Mouse (Mus musculus) hindbrain, embryonic 16.5 days (tissue): ENCODE data around the gene Acsl1. TPM values are rescaled to one million over a fixed set of nuclear protein-coding genes. Genes with fewer than 3 reads are reported as not detected.

Source experiments
- ATAC-seq: fragments of 200-750 bp; cut with Nextera tagmentation; 2 replicates; pipeline ENCODE4 v1.8.0; 2017; ENCODE audit warnings: moderate TSS enrichment, moderate library complexity
- H3K27ac ChIP-seq: fragments of 300-500 bp; sonication (generic); 2 replicates; pipeline ENCODE4 v1.5.1; 2014; ENCODE audit warnings: low read depth, mild to moderate bottlenecking, control low read depth, low read length, moderate library complexity
- H3K27me3 ChIP-seq: fragments of 300-500 bp; sonication (generic); replicated peaks from 2 replicates; pipeline ENCODE4 v1.6.1; 2014; ENCODE audit warnings: low read length; ENCODE audit not compliant: control insufficient read depth, insufficient read depth
- H3K36me3 ChIP-seq: fragments of 300-500 bp; sonication (generic); 2 replicates; pipeline ENCODE4 v1.6.1; 2014; ENCODE audit warnings: mild to moderate bottlenecking, low read length, moderate library complexity, mixed read lengths; ENCODE audit not compliant: control insufficient read depth, insufficient read depth
- H3K4me1 ChIP-seq: fragments of 300-500 bp; sonication (generic); 2 replicates; pipeline ENCODE4 v1.6.1; 2014; ENCODE audit warnings: low read depth, low read length; ENCODE audit not compliant: control insufficient read depth, insufficient read depth
- H3K4me2 ChIP-seq: fragments of 300-500 bp; sonication (generic); 2 replicates; pipeline ENCODE4 v1.6.1; 2014; ENCODE audit warnings: mild to moderate bottlenecking, low read length, control low read depth, moderate library complexity
- H3K4me3 ChIP-seq: fragments of 300-500 bp; sonication (generic); 2 replicates; pipeline ENCODE4 v1.5.1; 2014; ENCODE audit warnings: mild to moderate bottlenecking, low read length, control low read depth, moderate library complexity
- H3K9ac ChIP-seq: fragments of 300-500 bp; sonication (generic); 2 replicates; pipeline ENCODE4 v1.6.1; 2014; ENCODE audit warnings: low read depth, mild to moderate bottlenecking, control low read depth, low read length, moderate library complexity
- H3K9me3 ChIP-seq: fragments of 300-500 bp; sonication (generic); 2 replicates; pipeline ENCODE4 v1.6.1; 2014; ENCODE audit warnings: mild to moderate bottlenecking, low read length, moderate library complexity; ENCODE audit not compliant: control insufficient read depth
- WGBS: fragments of 180-500 bp; shearing (Covaris S2); extraction: QIAGEN DNeasy Blood & Tissue Kit; methylation state at CpG from one replicate; pipeline ENCODE4 v1.1.7; 2014; 5-methylcytosine and 5-hydroxymethylcytosine counted together
- polyA plus RNA-seq: library from polyadenylated mRNA; unstranded; fragments of >200 nt; fragmentation: Nextera tagmentation; extraction: Ambion mirVana; gene quantifications from 2 replicates; pipeline ENCODE4 v1.2.1, GENCODE M21; 2015

The Acsl1 gene
- polyA plus RNA-seq, 1 experiment from 2014 or later: 19.5 TPM

GRCm38 (mm10) chr8:46543662-46544061 lies 72.8 kb downstream of the Acsl1 start:
- Histone ChIP-seq H3K27me3 (no peaks in the 10 kb centered on the region), H3K36me3 (no peaks in the 10 kb centered on the region), H3K4me1 (no peaks in the 10 kb centered on the region), H3K27ac (no peak overlapping the region), H3K9me3 (no peaks in the 10 kb centered on the region), H3K4me2 (no peak overlapping the region), H3K4me3 (no peak overlapping the region), H3K9ac (no peak overlapping the region)
- 75% methylated on average over 6 of the region's 6 CpGs for WGBS
- no peak for ATAC-seq

- H3K9ac ChIP-seq: no peak overlapping the region
- no peaks in the 10 kb centered on the region for H3K4me1 ChIP-seq
- no peak overlapping the region for H3K27ac ChIP-seq
- no peak overlapping the region for H3K4me3 ChIP-seq
- no peaks in the 10 kb centered on the region for H3K27me3 ChIP-seq
- H3K9me3 ChIP-seq: no peaks in the 10 kb centered on the region
- ATAC-seq: no peak
- H3K4me2 ChIP-seq: no peak overlapping the region
- WGBS: 83% methylated on average over 5 of the region's 5 CpGs
- H3K36me3 ChIP-seq: no peaks in the 10 kb centered on the region
These were observed 75.0 kb downstream of the Acsl1 start for GRCm38 (mm10) chr8:46545854-46546253.

DNA sequence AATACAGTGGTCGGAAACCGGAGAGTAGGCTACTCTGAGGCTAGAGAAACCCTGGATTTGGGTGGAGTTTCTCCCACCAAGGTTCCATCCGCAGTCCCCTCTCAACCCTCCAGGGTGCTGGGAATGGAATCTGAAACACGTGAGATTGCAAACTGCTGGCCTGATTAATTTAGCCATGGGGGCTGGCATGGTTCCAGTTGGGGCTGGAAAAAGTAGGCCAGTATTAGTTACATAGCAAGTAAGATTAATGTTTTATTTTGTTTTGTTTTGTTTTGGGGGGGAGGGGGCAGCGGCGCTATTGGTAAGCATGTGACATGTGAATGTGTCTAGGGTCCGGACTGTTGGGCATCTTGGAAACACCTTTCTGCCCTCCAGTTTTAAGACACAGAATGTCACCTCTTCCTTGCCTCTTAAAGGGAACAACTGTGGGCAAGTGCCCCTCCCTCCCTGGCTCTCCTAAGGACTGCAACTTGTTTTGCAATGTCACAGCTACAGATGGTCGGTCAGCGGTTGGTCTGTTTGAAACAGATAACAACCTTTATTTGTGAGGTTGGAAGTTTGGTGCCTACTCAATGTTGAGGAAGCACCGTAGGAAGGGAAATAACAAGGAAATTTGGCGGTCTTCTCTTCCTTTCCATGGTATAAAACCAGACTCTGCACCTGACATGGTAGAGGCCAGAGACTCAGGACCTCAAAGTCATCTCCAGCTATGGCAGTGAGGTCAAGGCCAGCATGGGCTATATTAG lies 75.8 kb downstream of the Acsl1 start:
- Histone ChIP-seq H3K4me3 (no peak overlapping the region), H3K9ac (no peak overlapping the region), H3K4me2 (no peak overlapping the region), H3K9me3 (no peaks in the 10 kb centered on the region), H3K27me3 (no peaks in the 10 kb centered on the region), H3K4me1 (peaks cover 3% of the 10 kb centered on the region; the same call in 1 of the 2 replicates), H3K27ac (no peak overlapping the region), H3K36me3 (no peaks in the 10 kb centered on the region)
- ATAC-seq: no peak
- 74% methylated on average over 11 of the region's 11 CpGs for WGBS

GRCm38 (mm10) chr8:46547245-46547644 lies 76.4 kb downstream of the Acsl1 start:
- no peak for ATAC-seq
- Histone ChIP-seq H3K36me3 (no peaks in the 10 kb centered on the region), H3K9ac (no peak overlapping the region), H3K4me3 (no peak overlapping the region), H3K27ac (no peak overlapping the region), H3K27me3 (no peaks in the 10 kb centered on the region), H3K4me2 (no peak overlapping the region), H3K4me1 (peaks cover 4% of the 10 kb centered on the region), H3K9me3 (no peaks in the 10 kb centered on the region)
- WGBS: 60% methylated on average over 4 of the region's 4 CpGs

DNA sequence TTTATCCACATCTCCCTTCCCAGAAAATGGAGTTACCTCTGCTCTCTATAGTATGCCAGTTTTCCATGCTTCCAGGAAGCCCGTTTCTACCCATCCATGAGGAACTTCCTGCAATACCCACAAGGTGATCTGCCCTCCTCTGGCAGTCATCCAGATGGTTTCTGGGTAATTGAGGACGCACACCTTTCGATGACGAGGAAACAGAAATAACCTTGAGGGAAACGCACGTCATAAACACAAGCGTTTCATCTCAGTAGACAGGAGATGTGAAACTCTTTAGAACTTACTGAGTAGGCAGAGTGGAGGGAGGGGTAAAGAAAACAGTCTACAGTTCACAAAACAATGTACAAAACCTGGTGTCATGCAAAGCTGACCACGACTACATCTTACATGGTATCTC lies 79.2 kb downstream of the Acsl1 start:
- H3K36me3 ChIP-seq: no peaks in the 10 kb centered on the region
- WGBS: 86% methylated on average over 8 of the region's 8 CpGs

DNA sequence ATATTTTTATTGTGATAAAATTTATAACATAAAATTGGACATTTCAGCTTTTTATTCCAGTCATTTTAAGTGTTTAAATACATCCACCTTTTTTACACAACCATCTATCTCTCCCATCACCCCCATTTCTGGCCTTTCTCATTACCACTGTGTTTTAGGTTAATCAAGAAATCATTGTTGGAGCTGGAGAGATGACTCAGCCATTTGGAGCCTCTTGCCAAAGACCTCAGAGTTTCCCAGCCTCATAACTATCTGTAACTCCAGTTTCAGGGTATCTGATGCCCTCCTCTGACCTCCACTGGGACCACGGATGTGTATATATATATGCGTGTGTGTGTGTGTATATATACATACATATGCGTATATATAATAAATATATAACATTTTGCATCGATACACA lies 80.2 kb downstream of the Acsl1 start:
- H3K27me3 ChIP-seq: no peaks in the 10 kb centered on the region
- ATAC-seq: no peak
- WGBS: 52% methylated on average over 4 of the region's 4 CpGs
- H3K4me3 ChIP-seq: peak overlapping the region; percentile 71; the same call in 1 of the 2 replicates
- H3K9me3 ChIP-seq: no peaks in the 10 kb centered on the region
- no peak overlapping the region for H3K27ac ChIP-seq
- H3K36me3 ChIP-seq: no peaks in the 10 kb centered on the region
- H3K4me2 ChIP-seq: peak overlapping the region; percentile 61
- H3K4me1 ChIP-seq: peaks cover 9% of the 10 kb centered on the region
- no peak overlapping the region for H3K9ac ChIP-seq

More for the DNA sequence above, 79.2 kb downstream of the Acsl1 start:
- Histone ChIP-seq H3K9ac (no peak overlapping the region), H3K27ac (no peak overlapping the region), H3K9me3 (no peaks in the 10 kb centered on the region), H3K4me2 (no peak overlapping the region), H3K4me3 (no peak overlapping the region), H3K4me1 (peaks cover 9% of the 10 kb centered on the region), H3K27me3 (no peaks in the 10 kb centered on the region)
- no peak for ATAC-seq

DNA sequence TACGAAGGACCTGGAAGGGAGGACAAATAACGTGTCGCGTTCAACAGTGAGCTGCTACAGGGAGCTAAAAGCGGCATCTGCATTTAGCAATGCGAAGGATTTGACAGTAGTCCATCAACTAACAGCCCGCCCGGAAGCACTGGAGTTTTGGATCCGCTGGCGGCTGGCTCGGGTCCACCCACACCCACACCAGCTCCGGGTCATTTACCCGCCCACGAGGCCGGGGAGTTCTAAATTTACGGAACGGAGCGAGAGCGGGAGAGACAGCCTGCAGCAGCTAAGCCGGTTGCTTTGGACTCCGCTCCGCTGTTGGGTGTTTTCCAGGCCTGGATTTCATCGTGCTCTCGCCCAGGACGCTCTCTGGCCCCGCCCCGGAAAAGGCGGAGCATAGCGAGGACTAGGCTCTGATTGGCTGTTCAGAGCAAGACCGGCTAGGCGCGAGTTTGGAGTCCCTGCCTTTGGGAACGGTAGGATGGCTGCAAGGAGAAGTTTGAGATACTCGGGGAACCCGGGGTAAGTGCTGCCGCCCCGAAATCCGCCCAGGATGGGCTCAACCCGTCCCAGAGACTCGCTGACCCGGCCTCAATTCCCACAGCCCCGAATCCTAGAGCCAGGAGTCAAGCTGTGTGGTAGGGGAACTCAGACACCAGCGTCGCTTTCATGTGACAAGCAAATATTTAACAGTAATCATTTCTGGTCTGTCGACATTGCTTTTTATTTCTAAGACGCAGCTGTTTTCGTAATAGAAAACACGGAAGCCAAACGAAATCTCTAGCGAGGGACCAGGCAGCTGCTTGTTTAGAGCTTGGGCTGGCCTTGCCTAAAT lies 81.0 kb downstream of the Acsl1 start, which contains the start of gene Cenpu:
Gene Cenpu, plus strand, starts transcription at position 414 of the 826 bp plus-strand sequence.
- Histone ChIP-seq H3K9me3 (no peaks in the 10 kb centered on the region), H3K36me3 (no peaks in the 10 kb centered on the region), H3K4me3 (peak within 1 kb of the TSS; percentile 71), H3K9ac (peak within 1 kb of the TSS; percentile 63), H3K27me3 (no peaks in the 10 kb centered on the region), H3K4me2 (peak within 1 kb of the TSS; percentile 69), H3K4me1 (peaks cover 9% of the 10 kb centered on the region), H3K27ac (peak within 1 kb of the TSS; percentile 79)
- peak; percentile 99 for ATAC-seq
- WGBS: under 1% methylated on average over 47 of the region's 50 CpGs

- Histone ChIP-seq H3K4me3 (peak overlapping the region; percentile 71), H3K4me2 (peak overlapping the region; percentile 69), H3K9me3 (no peaks in the 10 kb centered on the region), H3K27ac (no peak overlapping the region), H3K9ac (peak overlapping the region; percentile 53), H3K4me1 (peaks cover 9% of the 10 kb centered on the region), H3K27me3 (no peaks in the 10 kb centered on the region), H3K36me3 (no peaks in the 10 kb centered on the region)
- no peak for ATAC-seq
- 6% methylated on average over 10 of the region's 10 CpGs for WGBS
These were observed 81.6 kb downstream of the Acsl1 start for GRCm38 (mm10) chr8:46552441-46552765.

- no peak overlapping the region for H3K9ac ChIP-seq
- H3K36me3 ChIP-seq: no peaks in the 10 kb centered on the region
- H3K27me3 ChIP-seq: no peaks in the 10 kb centered on the region
- no peak overlapping the region for H3K27ac ChIP-seq
- no peak overlapping the region for H3K4me2 ChIP-seq
- no peak for ATAC-seq
- H3K4me1 ChIP-seq: no peaks in the 10 kb centered on the region
- H3K9me3 ChIP-seq: no peaks in the 10 kb centered on the region
- WGBS: 80% methylated on average over 6 of the region's 6 CpGs
- H3K4me3 ChIP-seq: no peak overlapping the region
These were observed 88.6 kb downstream of the Acsl1 start for GRCm38 (mm10) chr8:46559428-46559827.
